Mouse (Mus musculus): ENCODE results near the gene Zar1l. TPM values are rescaled to one million over a fixed set of nuclear protein-coding genes. Genes with fewer than 3 reads are reported as not detected.

Zar1l gene
- polyA plus RNA-seq, 1 experiment = not detected

GRCm38 (mm10) chr5:150478612-150479011 is 39.4 kb downstream of the Zar1l start:
- TF ChIP-seq POLR2A (IDR thresholded peaks at IDR 0.05; ENCODE audit: borderline replicate concordance, extremely low read depth, insufficient read depth, insufficient read length, poor library complexity, severe bottlenecking) (no peak), CTCF (IDR thresholded peaks at IDR 0.05; ENCODE audit: borderline replicate concordance, extremely low read depth, insufficient read depth, insufficient read length) (no peak)
- DNase-seq (ENCODE audit: low read depth) = no peak

DNA sequence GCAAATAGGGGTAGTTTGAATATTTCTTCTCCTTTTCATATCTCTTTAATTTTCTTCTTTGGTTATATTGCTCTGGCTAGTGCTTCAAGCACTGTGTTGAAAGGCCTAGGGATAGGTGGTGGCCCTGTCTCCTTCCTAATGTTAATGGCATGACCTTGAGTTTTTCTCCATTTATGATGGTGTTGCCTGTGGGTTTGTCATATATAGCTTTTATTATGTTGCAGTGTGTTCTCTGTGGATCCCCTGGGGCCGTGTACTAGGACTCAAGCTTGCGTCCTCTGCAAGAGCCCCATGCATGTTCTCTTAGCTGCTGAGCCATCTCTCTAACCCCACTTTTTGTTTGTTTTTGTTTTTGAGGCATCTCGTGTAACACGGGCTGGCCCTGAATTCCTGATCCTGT is 40.6 kb downstream of the Zar1l start:
- DNase-seq (ENCODE audit: low read depth) = no peak
- TF ChIP-seq CTCF (IDR thresholded peaks at IDR 0.05; ENCODE audit: borderline replicate concordance, extremely low read depth, insufficient read depth, insufficient read length) = no peak
- TF ChIP-seq POLR2A (IDR thresholded peaks at IDR 0.05; ENCODE audit: borderline replicate concordance, extremely low read depth, insufficient read depth, insufficient read length, poor library complexity, severe bottlenecking) = no peak

DNA sequence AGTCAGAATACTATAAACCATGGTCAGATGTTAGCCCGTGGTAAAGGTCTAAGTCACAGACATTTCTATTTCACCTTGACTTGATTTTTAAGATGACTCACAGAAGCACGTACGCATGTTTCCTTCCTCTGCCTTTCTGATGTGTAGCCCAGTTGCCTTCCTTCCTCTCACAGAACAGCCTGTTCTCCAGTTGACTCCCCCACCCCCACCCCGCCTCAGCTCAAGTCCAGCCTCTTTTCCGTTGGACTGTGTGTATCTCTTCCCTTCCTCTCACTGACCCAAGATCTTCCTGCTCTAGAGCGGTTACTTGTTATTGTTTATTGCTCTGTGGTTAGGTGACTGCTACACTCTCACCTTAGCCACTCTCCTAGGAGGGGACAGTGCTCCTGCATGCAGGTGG is 49.5 kb downstream of the Zar1l start:
- DNase-seq (ENCODE audit: low read depth) = no peak
- no peak for TF ChIP-seq CTCF (IDR thresholded peaks at IDR 0.05; ENCODE audit: borderline replicate concordance, extremely low read depth, insufficient read depth, insufficient read length)
- TF ChIP-seq POLR2A (IDR thresholded peaks at IDR 0.05; ENCODE audit: borderline replicate concordance, extremely low read depth, insufficient read depth, insufficient read length, poor library complexity, severe bottlenecking) = no peak

DNA sequence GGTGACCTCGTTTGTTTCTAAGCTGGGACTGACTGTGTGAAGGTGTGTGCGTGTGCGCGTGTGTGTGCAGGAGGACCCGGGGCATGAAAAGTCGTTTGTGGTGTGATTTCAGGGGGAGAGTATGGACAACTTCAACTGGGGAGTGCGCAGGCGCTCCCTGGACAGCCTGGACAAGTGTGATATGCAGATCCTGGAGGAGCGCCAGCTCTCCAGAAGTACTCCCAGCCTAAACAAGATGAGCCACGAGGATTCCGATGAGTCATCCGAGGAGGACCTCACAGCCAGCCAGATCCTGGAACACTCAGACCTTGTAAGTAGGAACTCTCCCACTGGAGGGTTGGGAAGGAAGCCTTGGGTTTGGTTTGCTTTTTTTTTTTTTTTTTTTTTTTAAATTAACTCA is 51.8 kb downstream of the Zar1l start:
- DNase-seq (ENCODE audit: low read depth) = peak; percentile 55

DNA sequence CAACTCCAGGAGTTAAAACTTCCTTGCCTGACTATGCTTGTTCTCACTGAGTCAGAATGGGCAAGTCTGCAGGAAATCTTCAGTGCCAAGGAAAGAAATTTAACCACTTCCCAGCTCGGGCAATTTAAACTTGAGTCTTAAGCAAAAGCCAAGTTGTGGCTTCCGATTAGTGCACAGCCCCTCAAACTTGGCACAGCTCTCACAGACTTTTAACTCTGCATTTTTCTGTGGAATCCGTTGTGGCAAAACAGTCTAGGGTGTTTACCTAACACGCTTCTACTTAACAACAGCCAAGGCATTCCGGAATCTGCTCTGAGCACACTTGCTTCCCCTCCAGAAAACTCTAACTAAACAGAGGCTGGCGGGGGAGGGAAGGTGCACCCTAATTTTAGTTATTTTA is 52.7 kb downstream of the Zar1l start:
- no peak for DNase-seq (ENCODE audit: low read depth)
- TF ChIP-seq POLR2A (IDR thresholded peaks at IDR 0.05; ENCODE audit: borderline replicate concordance, extremely low read depth, insufficient read depth, insufficient read length, poor library complexity, severe bottlenecking) (no peak), CTCF (IDR thresholded peaks at IDR 0.05; ENCODE audit: borderline replicate concordance, extremely low read depth, insufficient read depth, insufficient read length) (no peak)

More for the DNA sequence above, 51.8 kb downstream of the Zar1l start:
- no peak for TF ChIP-seq POLR2A (IDR thresholded peaks at IDR 0.05; ENCODE audit: borderline replicate concordance, extremely low read depth, insufficient read depth, insufficient read length, poor library complexity, severe bottlenecking)
- no peak for TF ChIP-seq CTCF (IDR thresholded peaks at IDR 0.05; ENCODE audit: borderline replicate concordance, extremely low read depth, insufficient read depth, insufficient read length)

GRCm38 (mm10) chr5:150464721-150465120 is 53.2 kb downstream of the Zar1l start:
- TF ChIP-seq CTCF (IDR thresholded peaks at IDR 0.05; ENCODE audit: borderline replicate concordance, extremely low read depth, insufficient read depth, insufficient read length) (no peak), POLR2A (IDR thresholded peaks at IDR 0.05; ENCODE audit: borderline replicate concordance, extremely low read depth, insufficient read depth, insufficient read length, poor library complexity, severe bottlenecking) (no peak)
- DNase-seq (ENCODE audit: low read depth) = no peak

DNA sequence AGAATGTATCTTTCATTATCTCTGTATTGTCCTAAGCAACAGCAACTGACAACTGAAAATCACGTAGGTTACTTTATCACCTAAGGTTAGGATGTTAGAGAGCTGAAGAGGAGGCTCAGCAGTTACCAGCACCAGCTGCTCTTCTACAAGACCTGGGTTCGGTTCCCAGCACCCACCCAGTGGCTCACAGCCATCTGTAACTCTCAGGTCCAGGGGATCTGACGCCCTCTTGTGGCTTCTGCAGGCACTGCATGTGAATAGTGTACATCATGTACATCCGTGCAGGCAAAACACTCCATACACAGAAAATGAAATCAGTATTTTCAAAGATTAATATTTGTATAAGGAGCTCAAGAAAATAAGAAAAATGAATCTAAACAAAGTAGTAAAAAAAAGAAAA is 58.2 kb downstream of the Zar1l start:
- no peak for DNase-seq (ENCODE audit: low read depth)
- peak; percentile 43; the same call in 1 of the 2 replicates for TF ChIP-seq CTCF (IDR thresholded peaks at IDR 0.05; ENCODE audit: borderline replicate concordance, extremely low read depth, insufficient read depth, insufficient read length)
- no peak for TF ChIP-seq POLR2A (IDR thresholded peaks at IDR 0.05; ENCODE audit: borderline replicate concordance, extremely low read depth, insufficient read depth, insufficient read length, poor library complexity, severe bottlenecking)

DNA sequence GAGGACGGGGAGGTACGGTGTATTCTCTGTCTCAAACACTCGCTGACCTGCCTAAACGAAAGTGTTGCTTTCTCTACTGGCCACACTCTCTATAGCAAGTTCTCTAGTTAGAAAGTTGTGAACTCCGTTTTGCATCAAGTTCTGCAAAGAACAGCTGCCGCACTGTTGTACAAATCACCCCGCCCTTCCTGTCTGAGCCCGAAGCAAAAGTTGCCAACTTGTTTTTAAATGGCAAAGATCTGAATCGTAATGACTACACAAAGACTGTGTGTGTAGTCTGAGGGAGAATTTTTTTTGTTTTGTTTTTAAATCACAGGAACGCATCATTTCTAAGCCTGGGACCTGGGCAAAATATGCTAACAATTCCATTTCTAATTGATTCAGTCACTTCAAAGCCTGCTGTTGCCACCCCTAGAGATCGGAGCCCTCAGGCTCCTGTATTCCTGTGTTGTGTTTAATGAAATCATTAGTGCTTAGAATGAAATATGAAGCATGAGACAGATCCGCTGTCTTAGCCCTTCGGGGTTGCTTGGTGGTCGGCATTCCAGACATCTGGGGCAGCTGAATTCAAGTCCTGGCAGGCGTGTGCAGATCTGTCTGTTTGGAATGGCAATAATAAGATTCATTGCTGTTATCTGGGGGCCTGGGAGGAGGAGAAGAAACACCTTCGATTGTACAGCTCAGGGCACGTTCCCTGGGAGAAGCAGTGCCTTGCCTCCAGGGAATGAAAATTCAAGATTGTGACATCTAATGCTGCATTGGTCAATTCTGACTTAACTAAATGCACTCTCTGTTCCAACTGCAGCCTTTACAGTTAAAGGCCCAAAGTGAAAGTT is 59.8 kb downstream of the Zar1l start:
- no peak for TF ChIP-seq POLR2A (IDR thresholded peaks at IDR 0.05; ENCODE audit: borderline replicate concordance, extremely low read depth, insufficient read depth, insufficient read length, poor library complexity, severe bottlenecking)
- peak; percentile 48 for DNase-seq (ENCODE audit: low read depth)

DNA sequence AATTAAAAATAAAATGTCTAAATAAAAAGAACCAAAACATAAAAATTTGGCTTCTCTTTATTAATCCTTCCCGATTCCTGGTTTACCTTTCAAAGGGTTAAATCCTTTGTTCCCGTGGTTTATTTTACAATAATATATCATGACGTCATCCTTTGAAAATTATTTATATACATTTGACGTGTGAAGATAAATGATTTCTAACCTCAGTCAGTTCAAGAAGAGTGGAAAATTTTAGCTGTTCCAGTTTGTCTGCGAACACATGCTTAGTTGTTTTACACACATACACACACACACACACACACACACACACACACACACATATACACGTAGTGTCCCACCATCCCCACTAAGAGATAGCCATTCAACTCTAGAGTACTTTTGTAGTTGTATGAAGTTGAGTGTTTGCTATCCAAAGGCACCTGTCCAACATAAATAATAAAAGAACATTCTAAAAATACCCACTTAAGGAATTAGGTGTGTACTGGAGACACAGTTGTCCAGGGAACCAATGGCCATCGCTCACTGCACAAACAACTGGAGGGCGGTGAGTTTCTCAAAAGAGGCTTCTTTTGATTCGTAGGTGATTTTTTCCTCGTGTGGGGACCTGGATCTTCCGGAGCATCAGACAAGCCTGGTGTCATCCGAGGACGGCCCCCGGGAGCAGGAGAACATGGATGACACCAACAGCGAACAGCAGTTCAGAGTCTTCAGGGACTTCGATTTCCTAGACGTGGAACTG is 60.6 kb downstream of the Zar1l start:
- no peak for TF ChIP-seq CTCF (IDR thresholded peaks at IDR 0.05; ENCODE audit: borderline replicate concordance, extremely low read depth, insufficient read depth, insufficient read length)
- no peak for TF ChIP-seq POLR2A (IDR thresholded peaks at IDR 0.05; ENCODE audit: borderline replicate concordance, extremely low read depth, insufficient read depth, insufficient read length, poor library complexity, severe bottlenecking)
- DNase-seq (ENCODE audit: low read depth) = no peak

Other genes starting within 250 kb of the Zar1l start
- gene Brca2, start 4.5 kb upstream of the Zar1l start, polyA plus RNA-seq (2012; rRNA removed) = 13.6 and 14.9 TPM in 2 replicates
- 13.1 and 15.9 TPM in 2 replicates for gene N4bp2l1, start 79.0 kb upstream of the Zar1l start, polyA plus RNA-seq (2012; rRNA removed)
- gene N4bp2l2, start 148.0 kb upstream of the Zar1l start, polyA plus RNA-seq (2012; rRNA removed) = 24.7 and 31.0 TPM in 2 replicates
- 34.3 and 48.5 TPM in 2 replicates for gene Pds5b, start 155.6 kb upstream of the Zar1l start, polyA plus RNA-seq (2012; rRNA removed)

Data from brain, embryonic 14.5 days (tissue).